Comparison of ENCODE assay signal across 37 mouse cellular contexts in genomic region chr7:30840306-30840705, GRCm38 (mm10). TPM values are rescaled to one million over a fixed set of nuclear protein-coding genes. Genes with fewer than 3 reads are reported as not detected.
A peak's percentile ranks its signal among the peaks of the same experiment; 100 is the strongest.
DNase-seq lines count a peak whose midpoint lies in the region; ATAC-seq and TF ChIP-seq lines count a peak whose summit lies in the region.
"Had no signal": no experiment of that assay in that cellular context is flagged by ENCODE, and none has a peak within 500 bp of the region (broad histone marks: within the 10 kb centered on the region; RNA-seq: fewer than 3 reads in every experiment).

No protein-coding gene starts in this region.

- H3K4me3 ChIP-seq in heart, embryonic 11.5 days (ENCODE audit: low read depth, low read length) = no peak overlapping the region
- H3K4me3 ChIP-seq in intestine, postnatal 0 days (ENCODE audit: low read depth, low read length) = no peak overlapping the region
- H3K4me3 ChIP-seq: embryonic facial prominence, embryonic 10.5 days; embryonic facial prominence, embryonic 13.5 days; erythroblast, embryonic 14.5 days; forebrain, embryonic 13.5 days; gastrocnemius, adult 2 months; heart, embryonic 12.5 days; heart, embryonic 15.5 days; hindbrain, embryonic 12.5 days; hindbrain, embryonic 15.5 days; intestine, embryonic 15.5 days had no signal

- H3K4me2 ChIP-seq in heart, embryonic 11.5 days = no peak overlapping the region
- no peak overlapping the region for H3K4me2 ChIP-seq in intestine, postnatal 0 days (replicated peaks; ENCODE audit: low read depth)
- H3K4me2 ChIP-seq: embryonic facial prominence, embryonic 13.5 days; forebrain, embryonic 13.5 days; heart, embryonic 12.5 days; heart, embryonic 15.5 days; hindbrain, embryonic 12.5 days; hindbrain, embryonic 15.5 days; intestine, embryonic 15.5 days had no signal

- 68% methylated on average over 3 of the region's 3 CpGs for WGBS in heart, embryonic 11.5 days (ENCODE audit: insufficient replicate concordance)
- WGBS in intestine, postnatal 0 days = 48% methylated on average over 3 of the region's 3 CpGs

- peaks cover 4% of the 10 kb centered on the region; the same call in 1 of the 2 replicates for H3K4me1 ChIP-seq in heart, embryonic 11.5 days (ENCODE audit: control insufficient read depth, insufficient read depth, low read length)
- 0 out of 2 replicates have a peak, but pooled peaks cover 3% of the 10 kb centered on the region for H3K4me1 ChIP-seq in intestine, postnatal 0 days (replicated peaks; ENCODE audit: control insufficient read depth, insufficient read depth, low read length)
- H3K4me1 ChIP-seq: forebrain, embryonic 13.5 days had no signal

- DNase-seq in heart, postnatal 14 days = no peak
- peak; percentile 11 for DNase-seq in ovary, adult 18-20 months (ENCODE audit: low spot score)
- no peak for DNase-seq in ovary, postnatal 36 days (ENCODE audit: low spot score)
- DNase-seq in MN1 (ENCODE audit: low spot score) = peak; percentile 58
- DNase-seq: adrenal gland, postnatal 10 days; adrenal gland, postnatal 36 days; B cell, adult 2 months; cerebellum, adult 11 months; cerebellum, adult 2 months; cerebellum, adult 9-11 months; cerebellum, postnatal 36 days; embryo, embryonic 11 days; forebrain, postnatal 0 days; gastrocnemius, adult 2 months; gastrocnemius, postnatal 14 days; heart, adult 11 months; heart, postnatal 4 days; kidney, adult 18-20 months had no signal

- TF ChIP-seq CTCF in intestine, postnatal 0 days (IDR thresholded peaks at IDR 0.05; ENCODE audit: low read depth) = no peak

- H3K27me3 ChIP-seq in heart, embryonic 11.5 days (ENCODE audit: control insufficient read depth, insufficient read depth, low read length) = no peaks in the 10 kb centered on the region
- no peaks in the 10 kb centered on the region for H3K27me3 ChIP-seq in intestine, postnatal 0 days (replicated peaks; ENCODE audit: control insufficient read depth, insufficient read depth, low read length)
- H3K27me3 ChIP-seq: CH12.LX; embryonic facial prominence, embryonic 13.5 days; forebrain, embryonic 13.5 days; heart, embryonic 15.5 days; hindbrain, embryonic 12.5 days; hindbrain, embryonic 15.5 days; intestine, embryonic 15.5 days had no signal

- no peaks in the 10 kb centered on the region for H3K9me3 ChIP-seq in heart, embryonic 11.5 days (replicated peaks; ENCODE audit: control insufficient read depth, low read length)
- H3K9me3 ChIP-seq in intestine, postnatal 0 days (ENCODE audit: control insufficient read depth) = no peaks in the 10 kb centered on the region
- H3K9me3 ChIP-seq: embryonic facial prominence, embryonic 10.5 days; forebrain, embryonic 13.5 days; G1E; heart, embryonic 12.5 days; heart, embryonic 15.5 days; hindbrain, embryonic 12.5 days; hindbrain, embryonic 15.5 days; intestine, embryonic 15.5 days had no signal

- no peak overlapping the region for H3K27ac ChIP-seq in heart, embryonic 11.5 days (ENCODE audit: low read depth, low read length)
- H3K27ac ChIP-seq in intestine, postnatal 0 days (ENCODE audit: low read depth, low read length) = no peak overlapping the region
- H3K27ac ChIP-seq: embryonic facial prominence, embryonic 10.5 days; embryonic facial prominence, embryonic 13.5 days; forebrain, embryonic 13.5 days; gastrocnemius, adult 2 months; heart, embryonic 15.5 days; hindbrain, embryonic 12.5 days; hindbrain, embryonic 15.5 days; intestine, embryonic 15.5 days had no signal

- H3K9ac ChIP-seq in heart, embryonic 11.5 days (ENCODE audit: low read depth, low read length) = 0 out of 2 replicates have a peak overlapping the region, but pooled peaks have one; percentile 16
- no peak overlapping the region for H3K9ac ChIP-seq in intestine, postnatal 0 days (ENCODE audit: low read depth, low read length)
- H3K9ac ChIP-seq: embryonic facial prominence, embryonic 13.5 days; forebrain, embryonic 13.5 days; forebrain, postnatal 0 days; heart, embryonic 12.5 days; heart, embryonic 15.5 days; hindbrain, embryonic 12.5 days; hindbrain, embryonic 15.5 days; intestine, embryonic 15.5 days had no signal

- H3K36me3 ChIP-seq in heart, embryonic 11.5 days (ENCODE audit: control insufficient read depth, insufficient read depth, low read length) = no peaks in the 10 kb centered on the region
- no peaks in the 10 kb centered on the region for H3K36me3 ChIP-seq in intestine, postnatal 0 days (ENCODE audit: control insufficient read depth, insufficient read depth)
- H3K36me3 ChIP-seq: embryonic facial prominence, embryonic 10.5 days; embryonic facial prominence, embryonic 13.5 days; G1E; heart, embryonic 12.5 days; heart, embryonic 15.5 days; hindbrain, embryonic 12.5 days; hindbrain, embryonic 15.5 days; intestine, embryonic 15.5 days had no signal

- intact Hi-C loops in heart, postnatal 14 days (cut with DNase I) = no loop called here

- no peak for ATAC-seq in heart, embryonic 11.5 days (replicated peaks; ENCODE audit: insufficient number of reproducible peaks, low FRiP score, low TSS enrichment)
- no peak for ATAC-seq in intestine, postnatal 0 days
- ATAC-seq: activated CD4-positive, CD25-positive, alpha-beta regulatory T cell, adult 4 months; forebrain, embryonic 13.5 days; forebrain, postnatal 0 days; intestine, embryonic 15.5 days had no signal

RNA-seq across cellular contexts. Expression of gene Ffar3, which starts 15.7 kb away (rescaled TPM):
- not detected in 2 replicates for polyA plus RNA-seq in heart, embryonic 11.5 days (2014; fragmentation: Nextera tagmentation; extraction: Ambion mirVana)
- not detected for total RNA-seq in heart, postnatal 14 days (2021)
- polyA plus RNA-seq in intestine, postnatal 0 days (2015; fragmentation: Nextera tagmentation; extraction: Ambion mirVana) = 0.21 and 0.47 TPM in 2 replicates
- total RNA-seq: CH12.LX; forebrain, postnatal 0 days; G1E; gastrocnemius, adult 2 months; gastrocnemius, postnatal 14 days; gastrocnemius, postnatal 4 days; heart, adult 8-10 months; heart, postnatal 10 days; heart, postnatal 4 days had no signal
- polyA plus RNA-seq: activated CD4-positive, CD25-positive, alpha-beta regulatory T cell, adult 4 months; cerebellum, adult 2 months; embryonic facial prominence, embryonic 10.5 days; embryonic facial prominence, embryonic 13.5 days; erythroblast, embryonic 14.5 days; forebrain, embryonic 13.5 days; forebrain, postnatal 0 days; frontal cortex, adult 2 months; G1E; heart, embryonic 12.5 days; heart, embryonic 15.5 days; hindbrain, embryonic 12.5 days; hindbrain, embryonic 15.5 days had no signal

RNA-seq across cellular contexts. Expression of gene Ffar2, which starts 16.7 kb away (rescaled TPM):
- not detected in 2 replicates for polyA plus RNA-seq in heart, embryonic 11.5 days (2014; fragmentation: Nextera tagmentation; extraction: Ambion mirVana)
- under 1 TPM; 0.34 to 0.74 TPM for total RNA-seq in heart, postnatal 14 days (2021)
- polyA plus RNA-seq in intestine, postnatal 0 days (2015; fragmentation: Nextera tagmentation; extraction: Ambion mirVana) = 12.5 and 12.6 TPM in 2 replicates
- total RNA-seq: forebrain, postnatal 0 days; heart, postnatal 4 days had no signal
- polyA plus RNA-seq: embryonic facial prominence, embryonic 10.5 days; embryonic facial prominence, embryonic 13.5 days; erythroblast, embryonic 14.5 days; forebrain, embryonic 13.5 days; heart, embryonic 12.5 days; hindbrain, embryonic 12.5 days had no signal

RNA-seq across cellular contexts. Expression of gene Ffar1, which starts 21.1 kb away (rescaled TPM):
- polyA plus RNA-seq in heart, embryonic 11.5 days (2014; fragmentation: Nextera tagmentation; extraction: Ambion mirVana) = not detected in 2 replicates
- total RNA-seq in heart, postnatal 14 days (2021) = not detected
- polyA plus RNA-seq in intestine, postnatal 0 days (2015; fragmentation: Nextera tagmentation; extraction: Ambion mirVana) = 0.13 and 0.21 TPM in 2 replicates
- total RNA-seq: adrenal gland, postnatal 36 days; forebrain, postnatal 0 days; gastrocnemius, adult 2 months; gastrocnemius, postnatal 14 days; gastrocnemius, postnatal 4 days; heart, adult 8-10 months; heart, postnatal 4 days had no signal
- polyA plus RNA-seq: cerebellum, adult 2 months; embryonic facial prominence, embryonic 10.5 days; embryonic facial prominence, embryonic 13.5 days; erythroblast, embryonic 14.5 days; forebrain, embryonic 13.5 days; forebrain, postnatal 0 days; frontal cortex, adult 2 months; G1E; heart, embryonic 12.5 days; heart, embryonic 15.5 days; hindbrain, embryonic 12.5 days; hindbrain, embryonic 15.5 days had no signal

RNA-seq across cellular contexts. Expression of gene Cd22, which starts 39.8 kb away (rescaled TPM):
- not detected in 2 replicates for polyA plus RNA-seq in heart, embryonic 11.5 days (2014; fragmentation: Nextera tagmentation; extraction: Ambion mirVana)
- under 1 TPM; 0.39 to 0.43 TPM for total RNA-seq in heart, postnatal 14 days (2021)
- polyA plus RNA-seq in intestine, postnatal 0 days (2015; fragmentation: Nextera tagmentation; extraction: Ambion mirVana) = 0.27 and 0.51 TPM in 2 replicates
- total RNA-seq: forebrain, postnatal 0 days had no signal
- polyA plus RNA-seq: embryonic facial prominence, embryonic 13.5 days; erythroblast, embryonic 14.5 days; forebrain, embryonic 13.5 days; forebrain, postnatal 0 days; G1E; heart, embryonic 12.5 days; heart, embryonic 15.5 days; hindbrain, embryonic 12.5 days had no signal

RNA-seq across cellular contexts. Expression of gene Krtdap, which starts 52.6 kb away (rescaled TPM):
- polyA plus RNA-seq in heart, embryonic 11.5 days (2014; fragmentation: Nextera tagmentation; extraction: Ambion mirVana) = not detected in 2 replicates
- total RNA-seq in heart, postnatal 14 days (2021) = not detected
- polyA plus RNA-seq in intestine, postnatal 0 days (2015; fragmentation: Nextera tagmentation; extraction: Ambion mirVana) = 4.1 and 4.8 TPM in 2 replicates
- total RNA-seq: CH12.LX; forebrain, postnatal 0 days; G1E; heart, adult 8-10 months; heart, postnatal 10 days; heart, postnatal 4 days had no signal
- polyA plus RNA-seq: activated CD4-positive, CD25-positive, alpha-beta regulatory T cell, adult 4 months; cerebellum, adult 2 months; cortical plate, adult 2 months; embryonic facial prominence, embryonic 10.5 days; erythroblast, embryonic 14.5 days; forebrain, embryonic 13.5 days; frontal cortex, adult 2 months; G1E; heart, embryonic 12.5 days; hindbrain, embryonic 12.5 days had no signal

Comparison
In these comparisons a context has a peak if more than half of its experiments do, and no peak if none do; other contexts are left out.
1. DNase-seq: peak in ovary, adult 18-20 months (single experiment) and MN1 (single experiment); none in heart, postnatal 14 days (0 of 2) and ovary, postnatal 36 days (single experiment).
2. RNA of gene Ffar2, which starts 16.7 kb away (polyA plus RNA-seq): 12.5 to 12.6 TPM in intestine, postnatal 0 days; not detected in heart, embryonic 11.5 days; every median in the first group is over 10 times any median in the second.